Mouse (Mus musculus): ENCODE results near the gene Orc5.

- TF ChIP-seq USF1 (IDR thresholded peaks at IDR 0.05; ENCODE audit: low read depth, low read length) (no peak), EP300 (IDR thresholded peaks at IDR 0.05; ENCODE audit: low read length) (no peak), RCOR1 (conservative IDR thresholded peaks at IDR 0.05; ENCODE audit: low read depth, low read length) (no peak), POLR2A (IDR thresholded peaks at IDR 0.05; ENCODE audit: low read depth, low read length) (no peak), CTCF (conservative IDR thresholded peaks at IDR 0.05 in 1 of 2, IDR thresholded peaks at IDR 0.05 in 1 of 2; ENCODE audit: low read depth in 2 of 2, low read length in 2 of 2) (no peak), MAFK (IDR thresholded peaks at IDR 0.05; ENCODE audit: insufficient replicate concordance, low read length) (no peak), JUND (conservative IDR thresholded peaks at IDR 0.05; ENCODE audit: low read depth, low read length) (no peak), MAX (IDR thresholded peaks at IDR 0.05; ENCODE audit: low read length) (no peak), ELF1 (IDR thresholded peaks at IDR 0.05; ENCODE audit: low read depth, low read length) (no peak), ETS1 (conservative IDR thresholded peaks at IDR 0.05; ENCODE audit: low read depth, low read length) (no peak)
Measured at GRCm38 (mm10) chr5:22508560-22508959, 41.7 kb downstream of the Orc5 start.

All from CH12.LX (cell line).